Mouse (Mus musculus) E14TG2a.4 (cell line): ENCODE results near the gene Tpk1.

ENCODE experiments used
- H3K27me3 ChIP-seq: 2 replicates; pipeline ENCODE4 v1.6.1; 2014; ENCODE audit warnings: low read length, control low read depth; ENCODE audit not compliant: insufficient read depth
- H3K36me3 ChIP-seq: 2 replicates; pipeline ENCODE4 v1.6.1; 2014; ENCODE audit warnings: low read length, control low read depth; ENCODE audit not compliant: insufficient read depth
- H3K4me1 ChIP-seq: replicated peaks from 2 replicates; pipeline ENCODE4 v1.6.1; 2014; ENCODE audit warnings: low read depth, low read length, control low read depth
- H3K4me3 ChIP-seq: replicated peaks from 2 replicates; pipeline ENCODE4 v1.5.1; 2014; ENCODE audit warnings: mild to moderate bottlenecking, low read length
- H3K9me3 ChIP-seq: 2 replicates; pipeline ENCODE4 v1.6.1; 2014; ENCODE audit warnings: low read length, control low read depth
- CTCF ChIP-seq: conservative IDR thresholded peaks from 2 replicates; pipeline ENCODE4 v1.5.1; 2014; ENCODE audit warnings: low read length
- NANOG ChIP-seq: IDR thresholded peaks from 2 replicates; pipeline ENCODE4 v1.6.1; 2014; ENCODE audit warnings: borderline replicate concordance, low read length, mixed read lengths
- POU5F1 ChIP-seq: IDR thresholded peaks from 2 replicates; pipeline ENCODE4 v1.6.1; 2014; ENCODE audit warnings: low read length, borderline replicate concordance

Tpk1 gene

DNA sequence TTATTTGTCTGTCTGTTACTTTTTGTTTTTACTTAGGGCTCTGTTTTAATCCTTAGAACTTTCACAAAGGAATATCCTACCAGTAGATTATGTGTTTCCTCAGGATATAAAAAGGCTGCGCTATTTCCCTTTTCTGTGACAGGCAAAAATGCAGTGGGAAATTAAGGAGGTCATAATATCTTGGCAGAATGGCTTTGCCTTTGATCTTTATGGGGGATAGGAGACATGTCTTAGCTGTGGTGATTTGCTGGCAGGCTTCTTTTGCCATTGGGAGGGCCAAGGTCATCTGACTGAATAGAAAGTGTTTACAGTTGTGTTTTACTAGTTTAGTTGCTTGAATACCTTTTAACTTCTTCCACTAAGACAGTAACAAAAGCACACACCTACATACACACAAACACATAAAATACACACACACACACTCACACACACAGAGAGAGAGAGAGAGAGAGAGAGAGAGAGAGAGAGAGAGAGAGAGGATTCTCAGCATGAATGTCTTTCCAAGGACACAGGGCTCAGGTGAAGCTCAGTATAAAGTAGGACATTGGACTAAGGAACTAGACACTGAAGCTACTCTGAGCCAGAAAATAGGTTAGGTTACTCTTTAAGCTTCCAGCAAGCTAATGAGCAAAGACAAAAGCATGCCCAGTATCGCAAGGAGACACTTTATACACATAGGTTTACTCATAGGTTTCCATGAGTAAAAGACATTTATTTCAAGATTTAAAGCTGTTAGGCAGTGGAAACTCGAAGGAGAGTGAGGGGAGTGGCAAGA lies 9.1 kb upstream of the Tpk1 start:
- H3K27me3 ChIP-seq: no peaks in the 10 kb centered on the region
- H3K4me3 ChIP-seq: no peak overlapping the region
- H3K36me3 ChIP-seq: no peaks in the 10 kb centered on the region
- H3K4me1 ChIP-seq: no peaks in the 10 kb centered on the region
- H3K9me3 ChIP-seq: no peaks in the 10 kb centered on the region
- TF ChIP-seq NANOG: no peak
- no peak for TF ChIP-seq POU5F1
- no peak for TF ChIP-seq CTCF

GRCm38 (mm10) chr6:43670939-43671338 lies 4.9 kb upstream of the Tpk1 start:
- no peaks in the 10 kb centered on the region for H3K27me3 ChIP-seq
- H3K4me1 ChIP-seq: peaks cover 7% of the 10 kb centered on the region; the same call in 1 of the 2 replicates
- no peaks in the 10 kb centered on the region for H3K36me3 ChIP-seq
- no peaks in the 10 kb centered on the region for H3K9me3 ChIP-seq
- TF ChIP-seq NANOG (no peak), CTCF (no peak), POU5F1 (no peak)
- H3K4me3 ChIP-seq: no peak overlapping the region

GRCm38 (mm10) chr6:43667681-43668080 lies 1.6 kb upstream of the Tpk1 start:
- H3K9me3 ChIP-seq: no peaks in the 10 kb centered on the region
- no peak for TF ChIP-seq POU5F1
- TF ChIP-seq CTCF: no peak
- TF ChIP-seq NANOG: no peak
- no peaks in the 10 kb centered on the region for H3K27me3 ChIP-seq
- peaks cover 11% of the 10 kb centered on the region for H3K4me1 ChIP-seq
- no peak overlapping the region for H3K4me3 ChIP-seq
- H3K36me3 ChIP-seq: no peaks in the 10 kb centered on the region

DNA sequence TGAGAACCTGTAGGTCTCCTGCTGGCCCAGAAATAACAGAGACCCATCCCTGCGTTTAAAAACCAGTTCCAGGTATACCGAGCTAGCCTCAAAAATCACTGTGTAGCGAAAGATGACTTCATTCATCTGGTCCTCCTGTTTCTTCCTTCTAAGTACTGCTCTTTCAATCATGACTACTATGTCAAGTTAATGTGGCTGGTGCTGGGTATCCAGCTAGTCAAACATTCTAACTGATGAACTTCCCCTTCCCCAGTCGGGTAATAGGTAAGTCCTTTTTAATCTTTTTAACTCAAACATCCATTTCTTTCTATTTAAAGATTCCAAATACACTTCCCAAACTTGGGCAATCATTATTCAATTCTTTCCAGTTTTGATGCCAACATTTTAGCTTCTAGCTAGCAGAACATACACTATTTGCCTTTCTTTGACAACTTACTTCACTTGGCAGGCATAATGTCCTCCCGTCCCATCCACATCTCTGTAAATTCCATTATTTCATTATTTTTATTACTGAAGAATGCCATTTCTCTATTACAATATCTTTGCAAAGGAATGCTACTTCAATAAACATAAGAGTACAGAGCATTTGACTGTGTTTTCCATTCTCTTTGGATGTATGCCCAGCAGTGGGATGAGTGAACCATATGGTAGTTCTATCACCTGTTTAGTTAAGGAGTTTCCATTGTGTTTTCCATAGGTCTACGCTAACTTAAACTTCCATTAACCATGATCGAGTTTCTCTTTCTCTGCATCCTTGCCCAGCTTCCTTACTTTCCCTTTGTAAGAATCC lies 728 bp upstream of the Tpk1 start:
- H3K4me1 ChIP-seq: peaks cover 11% of the 10 kb centered on the region
- H3K4me3 ChIP-seq: peak overlapping the region; percentile 83
- H3K36me3 ChIP-seq: no peaks in the 10 kb centered on the region
- no peaks in the 10 kb centered on the region for H3K9me3 ChIP-seq
- no peaks in the 10 kb centered on the region for H3K27me3 ChIP-seq
- no peak for TF ChIP-seq POU5F1
- TF ChIP-seq NANOG: no peak
- TF ChIP-seq CTCF: no peak

DNA sequence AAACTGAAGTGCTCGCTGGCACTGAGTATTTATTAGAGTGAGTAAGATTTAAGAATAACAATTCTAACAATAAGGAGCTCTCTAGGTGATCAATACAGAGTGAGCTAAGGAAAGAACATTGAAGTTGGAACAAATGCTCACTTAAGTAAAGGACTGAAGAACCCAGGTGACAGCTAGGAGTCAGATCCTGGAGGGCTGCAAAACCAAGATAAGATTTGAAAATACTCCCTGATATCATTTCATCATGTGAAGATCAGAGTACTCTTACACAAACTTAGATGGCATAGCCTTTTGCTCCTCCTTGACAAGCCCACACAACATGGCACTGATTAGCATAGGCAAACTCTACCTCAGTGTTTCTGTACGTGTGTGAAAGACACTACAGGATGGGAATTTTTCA lies 4.3 kb downstream of the Tpk1 start:
- TF ChIP-seq CTCF (no peak), NANOG (no peak), POU5F1 (no peak)
- no peaks in the 10 kb centered on the region for H3K36me3 ChIP-seq
- no peaks in the 10 kb centered on the region for H3K27me3 ChIP-seq
- no peak overlapping the region for H3K4me3 ChIP-seq
- peaks cover 14% of the 10 kb centered on the region for H3K4me1 ChIP-seq
- no peaks in the 10 kb centered on the region for H3K9me3 ChIP-seq

GRCm38 (mm10) chr6:43658290-43658689 lies 7.8 kb downstream of the Tpk1 start:
- Histone ChIP-seq H3K4me3 (no peak overlapping the region), H3K9me3 (peaks cover 4% of the 10 kb centered on the region; the same call in 1 of the 2 replicates), H3K4me1 (peaks cover 8% of the 10 kb centered on the region), H3K27me3 (no peaks in the 10 kb centered on the region), H3K36me3 (no peaks in the 10 kb centered on the region)
- no peak for TF ChIP-seq NANOG
- no peak for TF ChIP-seq POU5F1
- no peak for TF ChIP-seq CTCF

DNA sequence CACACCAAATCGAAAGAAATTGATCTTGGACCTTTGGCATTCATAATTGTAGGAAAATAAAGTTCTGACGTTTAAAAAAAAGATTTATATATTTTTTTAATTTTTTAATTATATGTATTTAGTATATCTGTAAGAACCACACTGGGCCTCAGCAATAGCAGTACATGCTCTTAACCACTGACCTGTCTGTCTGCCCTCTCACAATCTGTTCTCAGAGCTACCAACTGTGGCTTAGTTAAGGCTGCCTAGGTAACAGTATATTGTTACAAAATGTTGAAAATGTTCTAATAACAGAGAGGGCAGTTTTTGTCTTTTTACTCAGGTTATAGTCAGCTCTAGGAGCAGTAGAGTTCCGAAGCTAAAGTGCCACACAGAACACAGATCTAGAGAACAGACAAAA lies 8.2 kb downstream of the Tpk1 start:
- Histone ChIP-seq H3K27me3 (no peaks in the 10 kb centered on the region), H3K4me1 (peaks cover 8% of the 10 kb centered on the region), H3K9me3 (peaks cover 4% of the 10 kb centered on the region; the same call in 1 of the 2 replicates), H3K4me3 (no peak overlapping the region), H3K36me3 (no peaks in the 10 kb centered on the region)
- TF ChIP-seq CTCF (no peak), POU5F1 (no peak), NANOG (no peak)

DNA sequence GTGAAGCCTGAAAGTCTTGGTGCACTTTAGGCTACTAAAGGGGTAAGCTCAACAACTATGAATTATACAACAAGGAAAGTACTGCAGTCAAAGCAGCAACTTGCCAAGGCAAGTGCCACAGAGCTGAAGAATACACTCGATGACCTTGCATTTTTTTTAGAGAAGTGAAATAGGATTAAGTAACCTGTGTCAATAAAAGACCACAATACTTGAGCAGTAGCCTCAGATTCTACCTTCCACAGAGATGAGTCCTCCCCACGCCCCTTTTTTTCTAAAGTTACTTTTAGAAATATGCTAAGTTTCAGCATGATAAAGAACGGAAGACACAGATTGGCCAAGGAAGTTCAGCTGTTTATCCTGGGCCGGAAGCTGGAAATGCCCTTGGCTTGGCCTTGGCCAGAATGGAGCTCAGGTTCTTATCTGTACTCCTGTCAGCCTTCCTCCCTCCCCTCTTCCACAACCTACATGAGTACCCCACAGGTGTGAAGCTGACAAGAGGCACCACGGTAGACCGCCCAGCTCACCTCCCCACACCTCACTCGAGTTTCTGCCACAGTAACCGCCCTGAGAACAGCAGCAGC lies 11.1 kb downstream of the Tpk1 start:
- TF ChIP-seq CTCF (no peak), POU5F1 (no peak), NANOG (no peak)
- H3K36me3 ChIP-seq: no peaks in the 10 kb centered on the region
- H3K27me3 ChIP-seq: no peaks in the 10 kb centered on the region

More for the DNA sequence above, 11.1 kb downstream of the Tpk1 start:
- peaks cover 4% of the 10 kb centered on the region; the same call in 1 of the 2 replicates for H3K9me3 ChIP-seq
- peaks cover 5% of the 10 kb centered on the region for H3K4me1 ChIP-seq
- no peak overlapping the region for H3K4me3 ChIP-seq
